Mouse (Mus musculus) layer of hippocampus, postnatal 36 days (tissue): ENCODE results near the gene Znrf1. TPM values are rescaled to one million over a fixed set of nuclear protein-coding genes. Genes with fewer than 3 reads are reported as not detected.

Source experiments
- DNase-seq, 2 experiments: peaks; one replicate each; pipeline ENCODE4 v3.0.0; 2022
- total RNA-seq, 2 experiments: library from RNA; stranded (reverse); gene quantifications; 2 replicates each; pipeline ENCODE4 v1.2.3; 2021

Znrf1 gene
- total RNA-seq, 2 experiments from 2014 or later: 110 to 118 TPM

- DNase-seq: no peak
Measured at GRCm38 (mm10) chr8:111535491-111535890, 406 bp upstream of the Znrf1 start.

- peak; percentile 28 to 38 for DNase-seq
Measured at GRCm38 (mm10) chr8:111536978-111537764, 1.3 kb downstream of the Znrf1 start.

GRCm38 (mm10) chr8:111537765-111538158 lies 1.9 kb downstream of the Znrf1 start:
- DNase-seq: no peak

- DNase-seq: no peak
Measured at GRCm38 (mm10) chr8:111538194-111538593, 2.3 kb downstream of the Znrf1 start.

- DNase-seq: no peak
Measured at GRCm38 (mm10) chr8:111539422-111540076, 3.7 kb downstream of the Znrf1 start.

- DNase-seq: no peak
Measured at GRCm38 (mm10) chr8:111543712-111544380, 7.9 kb downstream of the Znrf1 start.

- no peak for DNase-seq
Measured at GRCm38 (mm10) chr8:111545406-111546156, 9.7 kb downstream of the Znrf1 start.

- no peak for DNase-seq
Measured at GRCm38 (mm10) chr8:111547144-111547543, 11.2 kb downstream of the Znrf1 start.

- no peak for DNase-seq
Measured at GRCm38 (mm10) chr8:111548201-111548600, 12.3 kb downstream of the Znrf1 start.

GRCm38 (mm10) chr8:111550002-111550870 lies 14.3 kb downstream of the Znrf1 start:
- DNase-seq: no peak

- no peak for DNase-seq
Measured at GRCm38 (mm10) chr8:111551511-111552130, 15.7 kb downstream of the Znrf1 start.

- DNase-seq: no peak
Measured at GRCm38 (mm10) chr8:111561824-111562223, 25.9 kb downstream of the Znrf1 start.

- DNase-seq: no peak
Measured at GRCm38 (mm10) chr8:111562274-111562803, 26.4 kb downstream of the Znrf1 start.

GRCm38 (mm10) chr8:111563075-111563474 lies 27.2 kb downstream of the Znrf1 start:
- DNase-seq: no peak

- no peak for DNase-seq
Measured at GRCm38 (mm10) chr8:111563687-111564086, 27.8 kb downstream of the Znrf1 start.

- no peak for DNase-seq
Measured at GRCm38 (mm10) chr8:111564093-111564492, 28.2 kb downstream of the Znrf1 start.

- DNase-seq: no peak
Measured at GRCm38 (mm10) chr8:111565784-111566191, 29.9 kb downstream of the Znrf1 start.

GRCm38 (mm10) chr8:111566326-111566725 lies 30.4 kb downstream of the Znrf1 start:
- no peak for DNase-seq

- no peak for DNase-seq
Measured at GRCm38 (mm10) chr8:111567571-111567970, 31.7 kb downstream of the Znrf1 start.

GRCm38 (mm10) chr8:111568029-111568428 lies 32.1 kb downstream of the Znrf1 start:
- DNase-seq: no peak

- DNase-seq: no peak
Measured at GRCm38 (mm10) chr8:111569926-111570325, 34.0 kb downstream of the Znrf1 start.
